Mouse (Mus musculus) common myeloid progenitor, adult 5-6 weeks (primary cell): ENCODE measurements around the gene Prim1. TPM values are rescaled to one million over a fixed set of nuclear protein-coding genes. Genes with fewer than 3 reads are reported as not detected.
A peak's percentile ranks its signal among the peaks of the same experiment; 100 is the strongest.

Experiments used
- ATAC-seq: replicated peaks from 2 replicates; pipeline ENCODE4 v1.8.0; 2016; ENCODE audit warnings: low read depth, mild to moderate bottlenecking, moderate TSS enrichment, inconsistent platforms; ENCODE audit not compliant: poor library complexity, severe bottlenecking
- total RNA-seq: library from RNA; stranded (forward); fragments of 200-1000, 187-1606 nt; gene quantifications from 2 replicates; pipeline ENCODE4 v1.2.3, GENCODE M21; 2017

Gene Prim1
- 97.8 and 136 TPM in 2 replicates for total RNA-seq

- peak; percentile 99 for ATAC-seq
Observed at GRCm38 (mm10) chr10:128015068-128015934, at the start of gene Prim1. Gene Prim1 (plus strand): TSS chr10:128015168.

GRCm38 (mm10) chr10:127966506-127966905 lies 48.5 kb upstream of the Prim1 start:
- ATAC-seq, result no peak

GRCm38 (mm10) chr10:127969820-127970219 lies 45.1 kb upstream of the Prim1 start:
- no peak for ATAC-seq

GRCm38 (mm10) chr10:127970359-127970831 lies 44.6 kb upstream of the Prim1 start:
- no peak for ATAC-seq

- no peak for ATAC-seq
Observed at GRCm38 (mm10) chr10:127971135-127971534, 43.8 kb upstream of the Prim1 start.

- ATAC-seq, result no peak
Observed at GRCm38 (mm10) chr10:127974062-127974461, 40.9 kb upstream of the Prim1 start.

- ATAC-seq, result no peak
Observed at GRCm38 (mm10) chr10:127975503-127975902, 39.5 kb upstream of the Prim1 start.

- no peak for ATAC-seq
Observed at GRCm38 (mm10) chr10:127984650-127985049, 30.3 kb upstream of the Prim1 start.

GRCm38 (mm10) chr10:127985601-127986000 lies 29.4 kb upstream of the Prim1 start:
- no peak for ATAC-seq

- ATAC-seq, result no peak
Observed at GRCm38 (mm10) chr10:127996690-127997089, 18.3 kb upstream of the Prim1 start.

- no peak for ATAC-seq
Observed at GRCm38 (mm10) chr10:127998260-127998659, 16.7 kb upstream of the Prim1 start.

- ATAC-seq, result no peak
Observed at GRCm38 (mm10) chr10:128003281-128003801, 11.6 kb upstream of the Prim1 start.

GRCm38 (mm10) chr10:128004918-128005317 lies 10.1 kb upstream of the Prim1 start:
- ATAC-seq, result no peak

GRCm38 (mm10) chr10:128005479-128005878 lies 9.5 kb upstream of the Prim1 start:
- ATAC-seq, result no peak

GRCm38 (mm10) chr10:128007446-128007845 lies 7.5 kb upstream of the Prim1 start, which contains the start of gene Hsd17b6:
Gene Hsd17b6 (minus strand): TSS chr10:128007611.
- ATAC-seq, result no peak

- ATAC-seq, result peak; percentile 96
Observed at GRCm38 (mm10) chr10:128008207-128008889, 6.6 kb upstream of the Prim1 start.

GRCm38 (mm10) chr10:128009735-128010134 lies 5.2 kb upstream of the Prim1 start:
- no peak for ATAC-seq

- ATAC-seq, result no peak
Observed at GRCm38 (mm10) chr10:128022196-128022595, 7.2 kb downstream of the Prim1 start.

- ATAC-seq, result no peak
Observed at GRCm38 (mm10) chr10:128023496-128023895, 8.5 kb downstream of the Prim1 start.

GRCm38 (mm10) chr10:128029931-128030330 lies 15.0 kb downstream of the Prim1 start:
- ATAC-seq, result no peak

GRCm38 (mm10) chr10:128030860-128031259 lies 15.9 kb downstream of the Prim1 start:
- ATAC-seq, result no peak
